Comparison of ENCODE assay signal across 26 mouse cellular contexts in genomic region chr9:58500946-58501345, GRCm38 (mm10). TPM values are rescaled to one million over a fixed set of nuclear protein-coding genes. Genes with fewer than 3 reads are reported as not detected.
DNase-seq lines count a peak whose midpoint lies in the region; TF ChIP-seq lines count a peak whose summit lies in the region.
"Had no signal": no experiment of that assay in that cellular context is flagged by ENCODE, and none has a peak within 500 bp of the region (broad histone marks: within the 10 kb centered on the region; RNA-seq: fewer than 3 reads in every experiment).

No protein-coding gene starts in this region.

- H3K27me3 ChIP-seq in myocyte (ENCODE audit: control insufficient read depth, insufficient read depth, insufficient read length): no peaks in the 10 kb centered on the region
- H3K27me3 ChIP-seq: hindbrain, embryonic 15.5 days; midbrain, embryonic 13.5 days; stomach, embryonic 15.5 days had no signal

- H3K36me3 ChIP-seq in myocyte (ENCODE audit: control insufficient read depth, insufficient read depth): peaks cover 3% of the 10 kb centered on the region
- H3K36me3 ChIP-seq: heart, embryonic 13.5 days; liver, embryonic 12.5 days; stomach, embryonic 15.5 days had no signal

- DNase-seq in cerebellum, adult 9-10 months: peak; percentile 68
- no peak for DNase-seq in cerebellum, postnatal 4 days (ENCODE audit: low spot score in 2 of 2)
- DNase-seq in 416B (ENCODE audit: low read depth): peak; percentile 9
- peak; percentile 35 for DNase-seq in NIH3T3 (ENCODE audit: low read depth)
- no peak for DNase-seq in urinary bladder, postnatal 10 days (ENCODE audit: low spot score)
- DNase-seq in layer of hippocampus, adult 9-10 months (ENCODE audit: low spot score): no peak
- DNase-seq: adrenal gland, postnatal 14 days; gastrocnemius, adult 2 months; gastrocnemius, postnatal 36 days; heart, adult 18-20 months; heart, postnatal 10 days; kidney, adult 11 months; kidney, postnatal 25 days; liver, postnatal 0 days; lung, postnatal 4 days; right cerebral cortex, postnatal 25 days had no signal

- H3K4me2 ChIP-seq in myocyte (ENCODE audit: low read depth): peak overlapping the region; percentile 0
- H3K4me2 ChIP-seq: heart, embryonic 13.5 days; hindbrain, embryonic 15.5 days; liver, embryonic 12.5 days; midbrain, embryonic 13.5 days; stomach, embryonic 15.5 days had no signal

- TF ChIP-seq POLR2A in myocyte (IDR thresholded peaks at IDR 0.05; ENCODE audit: insufficient read length, low read depth): no peak

- H3ac ChIP-seq in myocyte (ENCODE audit: control insufficient read depth, insufficient read length): no peak overlapping the region

- H3K79me2 ChIP-seq in myocyte (ENCODE audit: control insufficient read depth, insufficient read depth): no peaks in the 10 kb centered on the region

- H3K4me3 ChIP-seq in myocyte: no peak overlapping the region
- H3K4me3 ChIP-seq: erythroblast, embryonic 14.5 days; gastrocnemius, adult 2 months; heart, embryonic 13.5 days; hindbrain, embryonic 15.5 days; left cerebral cortex, adult 2 months; liver, embryonic 12.5 days; megakaryocyte, embryonic 14.5 days; midbrain, embryonic 13.5 days; stomach, embryonic 15.5 days had no signal

TF ChIP-seq in myocyte, 11 proteins besides CTCF, POLR2A, EP300 and RAD21:
- TF ChIP-seq MYOD1 (IDR thresholded peaks at IDR 0.05; ENCODE audit: control insufficient read depth in 1 of 3, insufficient read length in 2 of 3, low read depth in 2 of 3) (peak in 2 of 3 experiments; percentile 66 to 80), USF1 (IDR thresholded peaks at IDR 0.05; ENCODE audit: low read depth) (no peak), E2F4 (IDR thresholded peaks at IDR 0.05; ENCODE audit: insufficient read depth) (no peak), SRF (IDR thresholded peaks at IDR 0.05; ENCODE audit: control insufficient read depth, insufficient read length, low read depth) (no peak), MYOG (IDR thresholded peaks at IDR 0.05; ENCODE audit: control insufficient read depth in 1 of 3, insufficient read depth in 1 of 3, insufficient read length in 2 of 3, low read depth in 2 of 3) (peak in 2 of 3 experiments; percentile 50 to 60), CEBPB (IDR thresholded peaks at IDR 0.05; ENCODE audit: insufficient read depth, poor library complexity, severe bottlenecking) (no peak), REST (IDR thresholded peaks at IDR 0.05; ENCODE audit: insufficient read depth, insufficient read length) (no peak), MAX (IDR thresholded peaks at IDR 0.05; ENCODE audit: low read depth) (no peak), TCF3 (IDR thresholded peaks at IDR 0.05; ENCODE audit: insufficient read length, low read depth) (no peak), POLR2AphosphoS2 (IDR thresholded peaks at IDR 0.05; ENCODE audit: insufficient read length, low read depth) (peak; percentile 40), TCF12 (IDR thresholded peaks at IDR 0.05; ENCODE audit: insufficient read depth, poor library complexity, severe bottlenecking) (no peak)

RNA-seq across cellular contexts. Expression of gene Insyn1, which starts 12.5 kb away (rescaled TPM):
- 40.5 TPM for polyA plus RNA-seq in myocyte (2012; fragmentation: generic; extraction: Trizol)
- polyA plus RNA-seq: erythroblast, embryonic 14.5 days; inflammation-experienced regulatory T-cells, adult 6 months; liver, postnatal 0 days had no signal

RNA-seq across cellular contexts. Expression of gene Cd276, which starts 54.3 kb away (rescaled TPM):
- 49.5 TPM for polyA plus RNA-seq in myocyte (2012; fragmentation: generic; extraction: Trizol)
- polyA plus RNA-seq: erythroblast, embryonic 14.5 days; inflammation-experienced regulatory T-cells, adult 6 months had no signal

Comparison
In these comparisons a context has a peak if more than half of its experiments do, and no peak if none do; other contexts are left out.
1. DNase-seq: peak in cerebellum, adult 9-10 months (single experiment), 416B (single experiment) and NIH3T3 (single experiment); none in cerebellum, postnatal 4 days (0 of 2), urinary bladder, postnatal 10 days (single experiment) and layer of hippocampus, adult 9-10 months (single experiment).